Mouse (Mus musculus): ENCODE results near the gene Atg10. TPM values are rescaled to one million over a fixed set of nuclear protein-coding genes. Genes with fewer than 3 reads are reported as not detected.
A peak's percentile ranks its signal among the peaks of the same experiment; 100 is the strongest.

The Atg10 gene
- polyA plus RNA-seq, 1 experiment from 2014 or later: 29.1 TPM

DNA sequence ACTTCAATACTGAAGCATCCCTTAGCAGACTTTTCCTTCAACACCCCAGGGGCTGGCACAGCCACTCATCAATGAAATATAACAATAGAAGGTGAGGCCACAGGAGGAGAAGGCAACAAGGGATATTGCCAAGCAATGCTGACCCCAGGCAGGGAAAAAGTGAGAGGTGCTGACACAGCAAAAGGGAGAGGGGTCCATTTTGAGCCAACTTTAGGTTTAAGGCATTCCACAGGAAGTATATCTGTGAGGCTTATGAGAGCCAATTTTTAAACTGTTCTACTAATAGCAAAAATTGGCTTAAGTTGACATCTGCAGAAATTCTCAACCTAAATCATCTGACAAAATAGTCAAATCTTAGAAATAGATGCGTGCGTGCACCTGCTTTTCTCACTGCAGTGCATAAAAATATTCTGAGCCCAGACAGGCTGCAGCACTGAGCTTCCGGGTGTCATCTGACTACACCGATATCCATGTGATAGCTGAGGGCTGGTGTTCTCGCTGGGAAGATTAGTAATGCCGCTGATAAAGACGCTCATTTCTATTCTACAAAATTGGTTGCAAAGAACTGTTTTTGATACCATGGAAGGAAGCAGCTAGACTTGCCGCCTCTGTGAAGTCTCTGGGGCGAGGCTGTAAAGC lies 116.3 kb downstream of the Atg10 start:
- no peaks in the 10 kb centered on the region for H3K27me3 ChIP-seq
- no peaks in the 10 kb centered on the region for H3K36me3 ChIP-seq
- no peak overlapping the region for H3K4me3 ChIP-seq
- H3K4me2 ChIP-seq: no peak overlapping the region
- 74% methylated on average over 9 of the region's 9 CpGs for WGBS
- H3K9ac ChIP-seq: no peak overlapping the region
- no peak for ATAC-seq (replicated peaks; ENCODE audit: insufficient number of reproducible peaks, insufficient read depth, low FRiP score, low read depth)
- no peaks in the 10 kb centered on the region for H3K9me3 ChIP-seq (replicated peaks)
- no peaks in the 10 kb centered on the region for H3K4me1 ChIP-seq (replicated peaks)
- no peak overlapping the region for H3K27ac ChIP-seq

DNA sequence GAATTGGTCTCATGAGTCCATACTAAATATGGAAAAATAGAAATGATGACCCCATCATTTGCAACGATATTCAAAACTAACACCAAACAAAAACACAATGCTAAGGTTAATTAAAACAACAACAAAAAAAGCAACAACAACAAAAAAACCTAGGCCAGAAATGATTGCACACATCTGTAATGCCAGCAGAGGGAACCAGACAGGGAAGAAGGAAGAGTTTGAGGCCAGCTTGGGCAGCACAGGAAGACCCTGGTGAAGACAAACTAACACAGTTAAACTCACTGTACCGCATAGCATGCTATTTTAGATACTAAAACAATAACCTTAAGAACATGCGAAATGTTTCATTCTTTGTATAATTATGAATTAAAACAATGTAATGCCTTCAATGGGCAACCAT lies 121.5 kb downstream of the Atg10 start:
- Histone ChIP-seq H3K36me3 (no peaks in the 10 kb centered on the region), H3K4me2 (no peak overlapping the region), H3K4me1 (replicated peaks) (no peaks in the 10 kb centered on the region), H3K27ac (no peak overlapping the region), H3K9ac (no peak overlapping the region), H3K9me3 (replicated peaks) (no peaks in the 10 kb centered on the region), H3K4me3 (no peak overlapping the region), H3K27me3 (no peaks in the 10 kb centered on the region)
- no peak for ATAC-seq (replicated peaks; ENCODE audit: insufficient number of reproducible peaks, insufficient read depth, low FRiP score, low read depth)
- 86% methylated on average over 3 of the region's 3 CpGs for WGBS

DNA sequence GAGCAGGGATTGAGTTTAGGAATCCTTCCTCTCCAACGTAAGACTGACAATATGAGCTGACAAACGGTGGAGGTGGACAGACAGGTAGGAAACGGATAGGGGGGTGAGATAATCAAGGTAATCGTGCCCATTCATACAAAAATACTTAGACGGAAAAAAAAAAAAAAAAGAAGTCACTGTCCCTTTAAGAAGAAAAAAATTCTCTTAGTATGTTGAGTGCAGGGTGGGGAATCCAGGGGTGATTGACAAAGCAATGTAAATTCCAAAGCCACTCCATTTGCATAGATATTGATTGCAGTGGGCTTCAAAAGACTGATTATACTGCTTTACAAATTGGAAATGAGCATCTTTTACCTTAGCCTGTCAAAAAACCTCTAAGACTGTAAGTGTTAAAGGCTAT lies 123.4 kb downstream of the Atg10 start:
- no peak overlapping the region for H3K27ac ChIP-seq
- no peak overlapping the region for H3K4me2 ChIP-seq
- no peak overlapping the region for H3K9ac ChIP-seq
- no peaks in the 10 kb centered on the region for H3K27me3 ChIP-seq
- H3K4me3 ChIP-seq: no peak overlapping the region
- no peak for ATAC-seq (replicated peaks; ENCODE audit: insufficient number of reproducible peaks, insufficient read depth, low FRiP score, low read depth)
- no peaks in the 10 kb centered on the region for H3K36me3 ChIP-seq
- no peaks in the 10 kb centered on the region for H3K4me1 ChIP-seq (replicated peaks)
- WGBS: 68% methylated on average over 5 of the region's 5 CpGs
- no peaks in the 10 kb centered on the region for H3K9me3 ChIP-seq (replicated peaks)

DNA sequence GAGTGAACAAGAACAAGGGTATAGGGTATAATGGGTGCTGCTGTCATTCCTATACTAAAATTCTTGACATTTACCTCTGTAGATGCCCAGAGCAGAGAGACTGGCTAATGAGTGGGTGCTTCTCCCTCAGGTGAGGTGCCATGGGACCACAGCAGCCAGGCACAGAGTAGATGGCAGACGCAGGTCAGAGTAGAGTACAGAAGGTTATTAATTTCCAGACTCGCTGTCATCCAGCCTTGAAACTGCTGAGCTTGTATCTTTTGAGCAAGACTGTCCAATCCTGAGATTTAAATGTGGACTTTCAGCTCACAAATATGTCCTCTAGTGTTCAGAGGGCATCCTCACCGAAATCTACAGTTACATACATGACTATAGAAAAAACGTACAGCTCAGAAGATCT lies 128.9 kb downstream of the Atg10 start:
- Histone ChIP-seq H3K9ac (no peak overlapping the region), H3K4me3 (no peak overlapping the region), H3K36me3 (no peaks in the 10 kb centered on the region), H3K9me3 (replicated peaks) (no peaks in the 10 kb centered on the region), H3K4me2 (no peak overlapping the region), H3K27me3 (no peaks in the 10 kb centered on the region), H3K4me1 (replicated peaks) (peaks cover 10% of the 10 kb centered on the region), H3K27ac (no peak overlapping the region)
- WGBS: 87% methylated on average over 4 of the region's 4 CpGs
- no peak for ATAC-seq (replicated peaks; ENCODE audit: insufficient number of reproducible peaks, insufficient read depth, low FRiP score, low read depth)

DNA sequence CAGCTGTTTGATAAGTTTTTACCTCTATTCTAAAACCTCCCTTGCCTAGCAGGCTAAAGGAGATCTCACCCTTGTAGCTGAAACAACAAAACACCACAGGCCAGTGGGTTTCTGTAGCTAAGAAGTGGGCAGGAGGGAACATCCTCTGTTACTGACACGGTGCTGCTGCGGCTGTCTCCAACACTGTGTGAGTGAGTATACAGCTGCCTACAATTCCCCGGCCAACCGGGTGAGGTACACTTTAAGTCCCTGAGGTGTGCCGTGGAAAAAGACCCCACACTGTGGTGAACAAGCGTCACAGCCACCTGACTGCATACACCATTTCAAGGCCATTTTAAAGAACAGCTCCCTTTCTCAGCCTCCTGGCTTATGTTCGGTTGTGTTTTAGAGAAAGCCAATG lies 129.6 kb downstream of the Atg10 start:
- 0 out of 2 replicates have a peak, but pooled peaks have one; percentile 29 for ATAC-seq (replicated peaks; ENCODE audit: insufficient number of reproducible peaks, insufficient read depth, low FRiP score, low read depth)
- no peaks in the 10 kb centered on the region for H3K27me3 ChIP-seq
- H3K4me1 ChIP-seq (replicated peaks): peaks cover 10% of the 10 kb centered on the region
- no peaks in the 10 kb centered on the region for H3K36me3 ChIP-seq
- no peak overlapping the region for H3K4me3 ChIP-seq
- H3K9ac ChIP-seq: no peak overlapping the region
- 49% methylated on average over 7 of the region's 7 CpGs for WGBS
- H3K4me2 ChIP-seq: no peak overlapping the region
- H3K9me3 ChIP-seq (replicated peaks): no peaks in the 10 kb centered on the region
- H3K27ac ChIP-seq: no peak overlapping the region

DNA sequence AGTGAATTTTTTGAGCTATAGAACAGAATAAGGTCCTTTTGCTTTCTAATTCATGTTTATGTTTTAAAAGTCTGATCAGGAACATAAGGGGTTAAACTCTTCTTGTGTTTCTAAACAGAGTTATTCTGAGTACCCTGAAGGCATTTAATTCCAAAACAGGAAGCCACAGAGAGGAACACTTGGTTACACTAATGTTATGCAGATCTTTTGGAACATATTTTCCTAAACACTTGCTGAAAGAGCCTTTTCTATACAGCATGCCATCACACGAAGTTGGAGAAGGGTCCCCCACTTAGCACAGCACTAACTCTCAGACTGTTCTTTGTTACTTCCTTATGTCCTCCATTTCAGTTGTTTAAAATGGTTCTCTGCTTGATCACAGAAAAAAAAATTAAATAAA lies 130.2 kb downstream of the Atg10 start:
- Histone ChIP-seq H3K9me3 (replicated peaks) (no peaks in the 10 kb centered on the region), H3K4me1 (replicated peaks) (peaks cover 10% of the 10 kb centered on the region), H3K27ac (no peak overlapping the region), H3K9ac (no peak overlapping the region), H3K36me3 (no peaks in the 10 kb centered on the region), H3K27me3 (no peaks in the 10 kb centered on the region), H3K4me3 (no peak overlapping the region), H3K4me2 (no peak overlapping the region)
- no peak for ATAC-seq (replicated peaks; ENCODE audit: insufficient number of reproducible peaks, insufficient read depth, low FRiP score, low read depth)
- 17% methylated on average over 1 of the region's 1 CpGs for WGBS

DNA sequence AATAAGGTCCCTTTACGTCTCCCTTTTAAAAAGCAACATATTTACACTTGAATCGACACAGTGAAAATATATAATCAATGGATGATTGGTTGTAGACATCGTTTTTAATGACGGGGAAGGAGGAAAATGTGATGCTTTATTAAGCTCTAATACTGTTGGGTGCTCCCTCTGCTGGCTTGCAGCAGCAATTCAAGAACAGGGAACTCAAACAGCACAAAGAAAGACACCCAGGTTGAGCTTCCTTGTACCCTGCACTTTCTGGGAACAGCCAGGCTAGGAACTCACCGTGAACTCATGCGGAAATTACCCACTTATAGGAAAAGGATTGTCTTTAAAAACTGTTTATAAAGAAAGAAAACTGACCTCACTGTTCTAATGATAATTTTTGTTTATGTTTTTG lies 130.6 kb downstream of the Atg10 start:
- WGBS: 19% methylated on average over 6 of the region's 6 CpGs
- H3K4me1 ChIP-seq (replicated peaks): peaks cover 10% of the 10 kb centered on the region
- no peaks in the 10 kb centered on the region for H3K9me3 ChIP-seq (replicated peaks)
- no peak overlapping the region for H3K4me2 ChIP-seq
- no peak overlapping the region for H3K27ac ChIP-seq
- no peak overlapping the region for H3K9ac ChIP-seq
- no peak overlapping the region for H3K4me3 ChIP-seq
- no peaks in the 10 kb centered on the region for H3K36me3 ChIP-seq
- no peaks in the 10 kb centered on the region for H3K27me3 ChIP-seq
- ATAC-seq (replicated peaks; ENCODE audit: insufficient number of reproducible peaks, insufficient read depth, low FRiP score, low read depth): no peak

DNA sequence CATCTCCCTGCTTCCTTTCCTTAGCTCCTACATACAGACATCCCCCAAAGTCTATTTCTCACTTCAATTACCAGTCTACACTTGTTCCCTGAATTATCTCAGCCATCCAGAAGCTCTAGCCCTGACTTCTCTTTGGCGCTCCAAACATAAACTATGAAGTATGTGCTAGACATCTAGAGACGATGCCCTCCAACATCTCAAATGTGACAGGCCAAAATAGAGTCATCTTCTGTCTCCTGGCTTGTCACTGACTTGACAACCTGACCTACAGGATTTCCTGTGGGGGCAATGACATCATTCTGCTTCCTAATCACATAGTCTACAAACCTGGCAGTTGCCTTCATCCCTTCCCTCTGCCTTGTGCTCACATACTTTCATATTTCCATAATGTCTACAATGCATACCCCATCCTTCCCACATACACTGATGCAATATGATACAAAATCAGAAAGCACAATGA lies 132.0 kb downstream of the Atg10 start:
- Histone ChIP-seq H3K4me3 (no peak overlapping the region), H3K27ac (no peak overlapping the region), H3K4me2 (no peak overlapping the region), H3K9ac (no peak overlapping the region), H3K36me3 (no peaks in the 10 kb centered on the region), H3K4me1 (replicated peaks) (peaks cover 10% of the 10 kb centered on the region), H3K9me3 (replicated peaks) (no peaks in the 10 kb centered on the region), H3K27me3 (no peaks in the 10 kb centered on the region)
- ATAC-seq (replicated peaks; ENCODE audit: insufficient number of reproducible peaks, insufficient read depth, low FRiP score, low read depth): no peak
- 64% methylated on average over 2 of the region's 2 CpGs for WGBS

DNA sequence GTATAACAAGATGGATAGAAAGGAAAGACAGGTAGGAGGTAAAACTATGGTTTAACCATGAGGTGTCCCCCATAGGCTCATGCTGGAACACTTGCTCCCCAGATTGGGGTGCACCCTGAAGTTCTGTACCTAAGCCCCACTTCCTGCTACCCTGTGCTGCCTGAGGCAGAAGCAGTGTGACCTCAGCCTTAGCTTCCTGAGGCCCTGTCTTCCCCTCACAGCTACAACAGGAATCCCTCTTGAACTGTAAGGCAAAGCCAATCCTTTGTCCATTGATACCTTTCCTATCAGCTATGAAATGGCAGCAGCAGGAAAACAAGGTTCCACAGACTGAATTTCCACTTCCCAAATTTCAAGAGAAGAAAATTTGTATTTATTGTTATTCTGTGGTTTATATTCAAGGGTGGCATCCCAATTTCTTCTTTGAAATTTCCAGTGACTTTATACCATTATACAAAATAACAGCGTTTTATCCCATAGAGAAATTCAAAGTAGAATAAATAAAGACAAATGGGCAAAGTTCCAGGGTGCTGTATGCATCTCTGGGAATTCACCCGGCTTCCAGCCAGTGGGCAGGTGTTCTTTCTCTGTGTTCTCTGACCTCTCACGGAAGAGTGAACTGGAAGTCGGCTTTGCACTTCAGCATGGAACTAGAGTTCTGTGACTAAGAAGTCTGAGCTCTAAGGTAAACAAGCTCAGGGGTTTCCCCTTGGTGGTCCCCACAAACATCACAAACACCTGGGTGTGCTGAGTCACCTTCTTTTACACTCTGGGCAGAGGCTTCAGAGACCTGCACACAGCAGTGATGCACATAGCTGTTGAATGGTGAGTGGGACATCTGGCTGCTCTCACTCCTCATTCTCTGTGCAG lies 132.7 kb downstream of the Atg10 start:
- 62% methylated on average over 4 of the region's 4 CpGs for WGBS
- Histone ChIP-seq H3K36me3 (no peaks in the 10 kb centered on the region), H3K4me1 (replicated peaks) (peaks cover 10% of the 10 kb centered on the region), H3K9me3 (replicated peaks) (no peaks in the 10 kb centered on the region), H3K9ac (no peak overlapping the region), H3K27ac (no peak overlapping the region), H3K4me3 (no peak overlapping the region), H3K27me3 (no peaks in the 10 kb centered on the region), H3K4me2 (no peak overlapping the region)
- no peak for ATAC-seq (replicated peaks; ENCODE audit: insufficient number of reproducible peaks, insufficient read depth, low FRiP score, low read depth)

DNA sequence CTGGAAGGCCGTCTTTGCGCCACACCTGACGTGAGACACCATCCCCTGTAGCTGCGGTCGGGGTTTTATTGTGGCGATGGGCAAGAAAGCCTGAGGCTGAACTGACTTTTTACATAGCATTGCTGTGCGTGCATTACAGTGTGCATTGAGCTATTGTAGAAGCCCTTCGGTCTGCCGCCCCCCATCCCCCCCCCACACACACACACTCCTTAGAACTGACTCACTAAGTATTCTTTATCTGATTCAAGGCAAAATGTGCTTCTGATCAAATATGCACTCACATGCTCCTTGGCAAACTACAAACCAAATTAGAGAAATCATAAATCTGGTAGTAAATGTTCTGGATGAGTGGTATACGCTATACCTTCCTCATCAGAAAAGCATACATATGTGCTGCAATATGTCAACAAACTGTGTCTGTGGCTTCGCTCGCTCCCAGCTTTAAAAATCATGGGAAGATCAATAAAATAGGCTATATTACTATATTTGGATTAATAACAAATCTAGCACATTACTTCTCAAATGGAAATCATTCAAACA lies 137.3 kb downstream of the Atg10 start:
- Histone ChIP-seq H3K4me2 (no peak overlapping the region), H3K4me3 (no peak overlapping the region), H3K9ac (no peak overlapping the region), H3K4me1 (replicated peaks) (no peaks in the 10 kb centered on the region), H3K36me3 (no peaks in the 10 kb centered on the region), H3K27me3 (no peaks in the 10 kb centered on the region), H3K9me3 (replicated peaks) (no peaks in the 10 kb centered on the region), H3K27ac (no peak overlapping the region)
- WGBS: 90% methylated on average over 12 of the region's 12 CpGs
- ATAC-seq (replicated peaks; ENCODE audit: insufficient number of reproducible peaks, insufficient read depth, low FRiP score, low read depth): no peak

DNA sequence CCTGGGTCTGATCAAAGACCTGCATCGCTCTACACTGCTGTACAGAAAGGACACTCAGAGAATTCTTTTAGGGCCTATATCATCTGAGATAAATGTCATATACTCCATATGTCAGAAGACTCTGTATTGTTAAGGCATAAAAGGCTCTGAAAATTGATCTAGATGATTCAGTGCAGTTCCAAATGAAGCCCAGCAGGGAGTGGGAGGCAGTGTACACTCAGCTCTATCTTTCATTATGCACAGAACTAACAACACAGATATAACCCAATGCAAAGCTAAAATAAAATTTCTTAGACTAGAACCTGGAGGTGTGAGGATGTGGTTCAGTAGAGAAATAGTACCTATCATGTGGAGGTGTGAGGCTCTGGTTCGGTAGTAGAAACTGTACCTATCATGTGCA lies 151.4 kb downstream of the Atg10 start:
- no peaks in the 10 kb centered on the region for H3K9me3 ChIP-seq (replicated peaks)
- H3K36me3 ChIP-seq: no peaks in the 10 kb centered on the region
- H3K9ac ChIP-seq: no peak overlapping the region
- no peak overlapping the region for H3K4me2 ChIP-seq
- no peak for ATAC-seq (replicated peaks; ENCODE audit: insufficient number of reproducible peaks, insufficient read depth, low FRiP score, low read depth)
- 92% methylated on average over 2 of the region's 2 CpGs for WGBS
- H3K27ac ChIP-seq: no peak overlapping the region
- H3K27me3 ChIP-seq: no peaks in the 10 kb centered on the region
- no peak overlapping the region for H3K4me3 ChIP-seq
- H3K4me1 ChIP-seq (replicated peaks): no peaks in the 10 kb centered on the region

Data from heart, embryonic 15.5 days (tissue).